Mouse (Mus musculus) mouse embryonic stem cell (cell line): ENCODE data around the gene Foxd3.

Experiments used
- in situ Hi-C, 2 experiments: fragments of 300-500 bp; cut with MboI; formaldehyde crosslinking; loops; 1 replicate in 1 of 2; 3 replicates in 1 of 2; pipeline ENCODE4 v1.14.3; 2019 to 2020; ENCODE audit warnings: low sequenced_read_pairs in 2 of 2, low pct_unique_long_range_greater_than_20kb in 1 of 2, mixed read lengths in 1 of 2; ENCODE audit not compliant: unreplicated experiment in 1 of 2

Gene Foxd3

GRCm38 (mm10) chr4:99654621-99655296, 1.3 kb upstream of the Foxd3 start:
- in situ Hi-C loops = no loop called here

DNA sequence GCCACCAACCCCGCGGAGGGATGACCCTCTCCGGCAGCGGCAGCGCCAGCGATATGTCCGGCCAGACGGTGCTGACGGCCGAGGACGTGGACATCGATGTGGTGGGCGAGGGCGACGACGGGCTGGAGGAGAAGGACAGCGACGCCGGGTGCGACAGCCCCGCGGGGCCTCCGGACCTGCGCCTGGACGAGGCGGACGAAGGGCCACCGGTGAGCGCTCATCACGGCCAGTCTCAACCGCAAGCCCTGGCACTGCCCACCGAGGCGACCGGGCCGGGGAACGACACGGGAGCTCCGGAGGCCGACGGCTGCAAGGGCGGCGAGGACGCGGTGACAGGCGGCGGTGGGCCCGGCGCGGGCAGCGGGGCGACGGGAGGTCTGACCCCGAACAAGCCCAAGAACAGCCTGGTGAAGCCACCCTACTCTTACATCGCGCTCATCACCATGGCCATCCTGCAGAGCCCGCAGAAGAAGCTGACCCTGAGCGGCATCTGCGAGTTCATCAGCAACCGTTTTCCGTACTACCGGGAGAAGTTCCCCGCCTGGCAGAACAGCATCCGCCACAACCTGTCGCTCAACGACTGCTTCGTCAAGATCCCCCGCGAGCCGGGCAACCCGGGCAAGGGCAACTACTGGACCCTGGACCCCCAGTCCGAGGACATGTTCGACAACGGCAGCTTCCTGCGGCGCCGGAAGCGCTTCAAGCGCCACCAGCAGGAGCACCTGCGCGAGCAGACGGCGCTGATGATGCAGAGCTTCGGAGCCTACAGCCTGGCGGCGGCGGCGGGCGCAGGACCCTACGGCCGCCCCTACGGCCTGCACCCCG, 718 bp downstream of the Foxd3 start:
- in situ Hi-C loops = no loop called here

DNA sequence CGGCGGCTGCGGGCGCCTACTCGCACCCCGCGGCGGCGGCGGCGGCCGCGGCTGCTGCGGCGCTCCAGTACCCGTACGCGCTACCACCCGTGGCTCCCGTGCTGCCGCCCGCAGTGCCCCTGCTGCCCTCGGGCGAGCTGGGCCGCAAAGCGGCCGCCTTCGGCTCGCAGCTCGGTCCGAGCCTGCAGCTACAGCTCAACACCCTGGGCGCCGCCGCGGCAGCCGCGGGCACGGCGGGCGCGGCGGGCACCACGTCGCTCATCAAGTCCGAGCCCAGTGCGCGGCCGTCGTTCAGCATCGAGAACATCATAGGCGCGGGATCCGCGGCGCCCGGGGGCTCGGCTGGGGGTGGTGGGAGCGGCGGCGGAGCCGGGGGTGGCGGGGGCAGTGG, 1.3 kb downstream of the Foxd3 start:
- in situ Hi-C loops = no loop called here

GRCm38 (mm10) chr4:99657831-99658470, 1.9 kb downstream of the Foxd3 start:
- in situ Hi-C loops = no loop called here

GRCm38 (mm10) chr4:99658881-99659280, 2.8 kb downstream of the Foxd3 start:
- in situ Hi-C loops = no loop called here

GRCm38 (mm10) chr4:99659361-99660072, 3.4 kb downstream of the Foxd3 start:
- in situ Hi-C loops = no loop called here

DNA sequence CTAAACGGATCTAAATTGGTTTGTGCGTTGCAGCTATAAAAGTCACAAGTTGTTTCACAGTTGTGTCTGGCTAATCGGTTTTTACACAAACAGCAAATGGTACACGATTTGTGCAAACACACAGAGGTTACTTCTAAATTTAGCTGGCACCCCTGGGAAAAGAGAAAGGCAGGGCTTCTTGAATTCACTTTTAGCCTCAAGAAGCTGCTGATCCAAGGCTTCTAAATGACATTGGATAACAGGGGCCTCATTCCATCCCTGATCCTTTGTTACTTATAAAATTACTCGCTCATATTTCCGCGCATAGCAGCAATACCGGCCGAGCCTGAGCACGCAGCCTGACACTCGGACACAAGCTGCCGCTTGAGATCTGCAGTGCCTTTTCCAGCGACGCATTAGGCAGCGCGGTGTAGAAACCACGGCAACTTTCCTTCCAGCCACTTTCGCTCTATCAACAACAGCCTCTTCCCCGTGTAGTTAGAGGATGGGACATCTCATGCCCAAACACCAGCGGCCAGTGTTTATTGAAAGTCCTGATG, 4.0 kb downstream of the Foxd3 start:
- in situ Hi-C loops = no loop called here

GRCm38 (mm10) chr4:99660981-99661380, 4.9 kb downstream of the Foxd3 start:
- in situ Hi-C loops = no loop called here

DNA sequence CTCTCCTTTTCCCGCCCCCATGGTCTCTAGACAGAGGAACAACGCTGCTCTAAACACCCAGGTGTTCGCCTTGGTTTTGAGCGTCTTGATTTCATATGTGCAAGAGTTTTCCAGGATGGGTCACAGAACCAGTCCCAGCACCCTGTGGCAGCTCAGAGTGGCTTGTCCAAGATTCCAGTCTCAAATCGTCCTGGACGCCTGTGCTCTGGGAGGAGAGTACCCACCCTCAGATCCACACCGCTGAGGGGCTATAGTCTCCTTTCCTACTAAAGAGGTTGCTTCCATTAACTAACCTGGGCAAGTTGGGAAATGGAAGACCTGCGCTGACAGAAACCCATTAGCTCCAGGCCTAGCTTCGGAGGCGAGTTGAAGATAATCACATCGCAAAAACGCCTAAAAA, 5.9 kb downstream of the Foxd3 start:
- in situ Hi-C loops = no loop called here

DNA sequence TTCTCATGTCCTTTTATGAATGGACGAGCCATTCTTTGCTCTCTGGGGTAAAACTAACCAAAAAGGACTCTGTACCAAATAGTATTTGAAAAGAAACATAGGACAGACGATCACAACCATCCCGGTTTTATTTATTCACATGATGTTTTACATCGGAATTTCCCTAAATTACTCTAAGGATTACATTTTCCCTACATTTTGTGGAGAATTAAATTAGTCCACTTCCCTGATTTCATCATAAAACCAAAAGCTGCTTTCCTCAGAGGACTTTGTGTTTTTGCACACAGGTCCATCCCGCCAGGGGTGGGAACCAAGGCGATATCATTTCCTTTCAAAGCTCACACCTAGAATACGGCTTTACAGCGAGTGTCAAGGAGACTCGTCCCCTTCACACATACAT, 6.3 kb downstream of the Foxd3 start:
- in situ Hi-C loops = no loop called here

GRCm38 (mm10) chr4:99662841-99663567, 6.9 kb downstream of the Foxd3 start:
- in situ Hi-C loops = no loop called here

DNA sequence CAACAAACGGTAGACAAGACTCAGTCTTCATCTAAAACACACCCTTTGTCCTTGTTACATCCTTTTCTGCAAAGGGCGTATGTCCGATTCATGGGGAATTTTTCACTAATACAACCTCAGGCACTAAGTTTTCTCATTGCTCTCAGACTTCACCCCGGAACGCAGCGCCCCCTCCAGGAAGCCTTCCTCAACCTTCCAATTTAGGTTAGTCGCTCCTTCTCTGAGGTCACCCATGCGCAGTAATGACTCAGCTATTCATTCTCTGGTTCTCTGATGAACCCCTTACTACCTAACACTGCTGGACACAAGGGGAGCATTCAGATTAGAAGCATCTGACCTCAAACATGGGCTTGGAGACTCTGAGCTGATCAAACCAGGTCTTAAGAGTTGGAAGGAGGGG, 7.6 kb downstream of the Foxd3 start:
- in situ Hi-C loops = no loop called here

GRCm38 (mm10) chr4:99670203-99670851, 14.2 kb downstream of the Foxd3 start:
- in situ Hi-C loops = loop anchor here in 1 of 2 experiments (10.0 kb wide), 1 partner anchor 106 kb away; no protein-coding TSS in a partner anchor

GRCm38 (mm10) chr4:99675191-99675590, 19.1 kb downstream of the Foxd3 start:
- in situ Hi-C loops = loop anchor here (5.0 to 25.0 kb wide), 3 partner anchors 110 to 313 kb away; no protein-coding TSS in a partner anchor

- in situ Hi-C loops = loop anchor here (10.0 to 25.0 kb wide), 2 partner anchors 322 to 339 kb away; no protein-coding TSS in a partner anchor
These were observed 27.8 kb downstream of the Foxd3 start for GRCm38 (mm10) chr4:99683941-99684340.

GRCm38 (mm10) chr4:99686308-99686707, 30.2 kb downstream of the Foxd3 start:
- in situ Hi-C loops = loop anchor here (10.0 to 25.0 kb wide), 2 partner anchors 324 to 342 kb away; no protein-coding TSS in a partner anchor
